In the genomic region with DNA sequence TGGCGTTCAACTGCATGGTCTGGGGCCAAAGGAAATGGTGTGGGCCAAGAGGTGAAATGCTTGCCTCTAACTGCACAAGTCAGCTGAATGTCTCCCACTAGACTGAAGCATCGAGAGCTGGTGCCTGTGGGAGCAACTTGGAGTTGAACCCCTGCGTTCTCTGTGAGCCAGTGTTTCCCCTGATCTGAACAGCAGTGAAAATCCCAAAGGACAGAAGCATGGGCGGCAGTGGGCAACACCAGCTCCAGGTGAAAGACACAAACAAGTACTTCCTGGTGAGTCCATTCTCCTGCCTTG, we compare ENCODE assay signal across 16 mouse cellular contexts. TPM values are rescaled to one million over a fixed set of nuclear protein-coding genes. Genes with fewer than 3 reads are reported as not detected.
DNase-seq lines count a peak whose midpoint lies in the region; ATAC-seq and TF ChIP-seq lines count a peak whose summit lies in the region.
"Had no signal": no experiment of that assay in that cellular context is flagged by ENCODE, and none has a peak within 500 bp of the region (broad histone marks: within the 10 kb centered on the region; RNA-seq: fewer than 3 reads in every experiment).

No protein-coding gene starts in this region.

- H3K4me3 ChIP-seq in layer of hippocampus, adult 2 months = no peak overlapping the region
- no peak overlapping the region for H3K4me3 ChIP-seq in stomach, embryonic 14.5 days (ENCODE audit: low read depth, low read length)
- H3K4me3 ChIP-seq: forebrain, embryonic 10.5 days; heart, adult 2 months had no signal

- peaks cover 32% of the 10 kb centered on the region for H3K4me1 ChIP-seq in stomach, embryonic 14.5 days (ENCODE audit: control insufficient read depth, insufficient read depth, low read length)

- 72% methylated on average over 4 of the region's 4 CpGs for whole genome bisulfite sequencing in stomach, embryonic 14.5 days

- no peak overlapping the region for H3K4me2 ChIP-seq in stomach, embryonic 14.5 days (replicated peaks; ENCODE audit: low read depth, low read length)

- H3K9me3 ChIP-seq in stomach, embryonic 14.5 days (ENCODE audit: control insufficient read depth, low read depth, low read length) = no peaks in the 10 kb centered on the region
- H3K9me3 ChIP-seq: forebrain, embryonic 10.5 days had no signal

- peak; percentile 92 for DNase-seq in heart, adult 11 months
- no peak for DNase-seq in heart, postnatal 14 days
- DNase-seq in layer of hippocampus, adult 2 months (ENCODE audit: low spot score in 2 of 2) = no peak
- DNase-seq in layer of hippocampus, postnatal 25 days (ENCODE audit: extremely low spot score in 1 of 2, low spot score in 1 of 2) = no peak
- DNase-seq in gastrocnemius, postnatal 14 days = peak; percentile 18
- no peak for DNase-seq in adrenal gland, adult 18-20 months (ENCODE audit: low spot score in 2 of 2)
- DNase-seq: adrenal gland, postnatal 25 days; B cell, adult 2 months; layer of hippocampus, adult 9-11 months; lung, postnatal 14 days; thymus, postnatal 36 days had no signal

- H3K27ac ChIP-seq in layer of hippocampus, adult 2 months = peak overlapping the region; percentile 69; the same call in 1 of the 2 replicates
- peak overlapping the region; percentile 30; the same call in 1 of the 2 replicates for H3K27ac ChIP-seq in stomach, embryonic 14.5 days (ENCODE audit: low read length)
- H3K27ac ChIP-seq: forebrain, embryonic 10.5 days; heart, adult 2 months; hindbrain, postnatal 0 days; kidney, postnatal 0 days had no signal

- no peak for TF ChIP-seq CTCF in layer of hippocampus, adult 2 months (conservative IDR thresholded peaks at IDR 0.05)

- H3K36me3 ChIP-seq in stomach, embryonic 14.5 days (ENCODE audit: control insufficient read depth, insufficient read depth, low read length) = peaks cover 4% of the 10 kb centered on the region; the same call in 1 of the 2 replicates

- no peak for ATAC-seq in stomach, embryonic 14.5 days (ENCODE audit: insufficient number of reproducible peaks, insufficient read depth, low FRiP score, low read depth)
- ATAC-seq: hindbrain, postnatal 0 days had no signal

- H3K27me3 ChIP-seq in stomach, embryonic 14.5 days (ENCODE audit: control insufficient read depth, insufficient read depth, low read length) = no peaks in the 10 kb centered on the region

- intact Hi-C loops in heart, postnatal 14 days (cut with DNase I) = loop anchor here (5.0 kb wide), 2 partner anchors 49 to 119 kb away; no protein-coding TSS in a partner anchor
- intact Hi-C loops in gastrocnemius, postnatal 14 days (cut with DNase I; ENCODE audit: low total_unique reads) = no loop called here

- no peak overlapping the region for H3K9ac ChIP-seq in stomach, embryonic 14.5 days (replicated peaks; ENCODE audit: low read depth, low read length)

RNA-seq across cellular contexts. Expression of a gene that starts 55.6 kb away (rescaled TPM):
- total RNA-seq in heart, postnatal 14 days (2021) = 1 to 10 TPM; 4.7 to 4.9 TPM
- total RNA-seq in layer of hippocampus, adult 2 months (2021) = 1 to 10 TPM in 1 of 2 experiments, under 1 TPM in 1; 0.93 to 1.3 TPM
- 1 to 10 TPM in 1 of 2 experiments, under 1 TPM in 1; 0.79 to 1.0 TPM for total RNA-seq in layer of hippocampus, postnatal 25 days (2021)
- 1 to 10 TPM; 1.6 to 1.8 TPM for total RNA-seq in gastrocnemius, postnatal 14 days (2021)
- 11.6 and 11.8 TPM in 2 replicates for polyA plus RNA-seq in stomach, embryonic 14.5 days (2014; fragmentation: Nextera tagmentation; extraction: Ambion mirVana)
- total RNA-seq in adrenal gland, adult 18-20 months (2021) = 10 to 100 TPM; 15.9 to 20.5 TPM

Comparison
In these comparisons a context has a peak if more than half of its experiments do, and no peak if none do; other contexts are left out.
1. DNase-seq: peak in heart, adult 11 months (single experiment) and gastrocnemius, postnatal 14 days (single experiment); none in heart, postnatal 14 days (0 of 2), layer of hippocampus, adult 2 months (0 of 2), layer of hippocampus, postnatal 25 days (0 of 2) and adrenal gland, adult 18-20 months (0 of 2).